Mouse (Mus musculus): ENCODE measurements around the gene Olfr824. TPM values are rescaled to one million over a fixed set of nuclear protein-coding genes. Genes with fewer than 3 reads are reported as not detected.
"Not testable (repeated sequence)": the region's sequence is repeated elsewhere in the genome, so short reads cannot be mapped to it uniquely, and the experiment has no call there.

The Olfr824 gene
- not detected for total RNA-seq (2021)

DNA sequence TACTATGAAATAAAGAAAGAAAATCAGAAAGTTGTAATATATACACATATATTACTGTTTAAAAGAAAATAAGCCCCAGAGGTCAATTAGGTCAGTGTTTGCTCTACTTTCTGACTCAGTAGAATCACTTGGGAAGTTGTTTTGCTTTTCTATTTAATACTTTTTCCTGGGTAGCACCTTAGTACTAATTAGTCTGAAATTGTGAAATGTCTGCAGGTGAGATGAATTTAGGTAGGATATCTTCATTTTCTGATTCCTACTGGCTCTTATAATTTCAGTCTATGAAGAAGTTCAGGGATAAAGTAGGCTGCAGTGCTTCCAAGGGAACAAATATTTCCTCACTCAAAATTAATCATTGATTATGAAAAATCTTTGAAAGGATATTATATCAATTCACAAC lies at the start of gene Olfr824:
Gene Olfr824 (minus strand): TSS at position 101 of the 400 bp plus-strand sequence.
- DNase-seq (ENCODE audit: extremely low spot score in 1 of 2, low spot score in 1 of 2): not testable (repeated sequence)

DNA sequence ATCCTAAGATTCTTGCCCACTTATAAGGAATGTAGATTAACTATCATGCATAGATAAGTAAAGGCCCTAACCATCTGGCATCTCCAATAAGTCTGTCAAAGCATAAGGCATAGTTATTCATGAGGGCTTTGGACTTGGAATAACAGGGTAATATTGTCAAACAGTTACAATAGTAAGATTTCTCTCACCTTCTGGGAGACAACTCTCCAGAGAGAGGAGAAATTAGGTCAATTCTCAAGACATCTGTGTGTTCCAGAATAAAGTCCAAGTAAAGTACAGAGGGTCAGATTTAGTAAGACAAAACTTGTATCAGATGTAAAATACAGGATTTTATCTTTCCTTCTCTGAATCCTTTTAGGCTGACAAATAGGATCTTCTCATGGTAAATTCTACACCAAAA lies 36.9 kb upstream of the Olfr824 start, which contains the start of gene Olfr825:
Gene Olfr825 (minus strand): TSS at position 101 of the 400 bp plus-strand sequence.
- DNase-seq (ENCODE audit: extremely low spot score in 1 of 2, low spot score in 1 of 2): no peak

GRCm38 (mm10) chr10:130165196-130165595 lies 35.4 kb upstream of the Olfr824 start:
- no peak for DNase-seq (ENCODE audit: extremely low spot score in 1 of 2, low spot score in 1 of 2)

DNA sequence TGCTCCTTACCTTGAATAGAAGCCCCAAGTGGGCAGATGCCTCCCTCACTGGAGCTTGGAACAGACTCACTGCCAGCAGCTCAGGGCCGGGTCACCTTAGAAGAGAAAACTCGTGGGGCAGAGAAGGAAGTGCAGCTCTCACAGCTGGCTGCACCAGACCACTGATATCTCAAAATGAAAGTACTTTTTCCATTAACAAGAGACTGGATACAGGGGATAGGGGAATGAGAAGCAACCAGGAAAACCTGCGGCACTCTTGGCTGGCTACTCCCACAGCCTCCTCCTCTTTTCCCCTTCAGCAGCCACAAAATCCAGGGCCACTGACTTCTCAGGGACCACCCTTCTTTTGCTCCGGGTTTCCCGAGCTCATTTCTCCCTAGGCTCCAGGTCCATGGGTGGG lies 14.3 kb upstream of the Olfr824 start:
- no peak for DNase-seq (ENCODE audit: extremely low spot score in 1 of 2, low spot score in 1 of 2)

DNA sequence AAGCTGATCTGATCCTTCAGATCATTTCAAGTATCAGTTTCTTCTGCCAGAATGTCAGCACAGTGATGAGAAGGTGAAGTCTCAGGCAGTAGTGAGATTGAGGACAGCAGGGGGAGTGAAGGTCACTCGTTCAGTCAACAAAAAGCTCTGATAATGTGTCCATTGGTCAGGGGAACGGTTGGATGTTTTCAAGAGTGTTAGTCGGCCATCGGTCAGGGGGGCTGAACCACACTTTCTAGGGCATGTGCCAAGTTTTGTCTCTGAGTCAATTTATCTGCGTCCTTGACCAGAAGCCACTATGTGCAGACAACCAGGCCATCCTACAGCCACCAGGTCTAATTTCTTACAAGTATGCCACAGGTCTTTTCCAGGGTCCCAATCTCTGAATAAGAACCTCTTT lies 12.7 kb upstream of the Olfr824 start:
- not testable (repeated sequence) for DNase-seq (ENCODE audit: extremely low spot score in 1 of 2, low spot score in 1 of 2)

- DNase-seq (ENCODE audit: extremely low spot score in 1 of 2, low spot score in 1 of 2): no peak
These were observed 5.0 kb upstream of the Olfr824 start for GRCm38 (mm10) chr10:130134811-130135210.

GRCm38 (mm10) chr10:130116045-130116444 lies 13.8 kb downstream of the Olfr824 start:
- not testable (repeated sequence) for DNase-seq (ENCODE audit: extremely low spot score in 1 of 2, low spot score in 1 of 2)

DNA sequence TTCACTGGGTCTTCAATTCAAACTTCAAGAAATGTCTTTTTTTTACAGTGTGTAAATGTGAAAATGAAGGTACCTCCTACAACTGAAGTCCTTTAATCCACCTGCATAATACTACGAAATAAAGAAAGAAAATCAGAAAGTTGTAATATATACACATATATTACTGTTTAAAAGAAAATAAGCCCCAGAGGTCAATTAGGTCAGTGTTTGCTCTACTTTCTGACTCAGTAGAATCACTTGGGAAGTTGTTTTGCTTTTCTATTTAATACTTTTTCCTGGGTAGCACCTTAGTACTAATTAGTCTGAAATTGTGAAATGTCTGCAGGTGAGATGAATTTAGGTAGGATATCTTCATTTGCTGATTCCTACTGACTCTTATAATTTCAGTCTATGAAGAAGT lies 14.5 kb downstream of the Olfr824 start, which contains the start of gene Olfr823:
Gene Olfr823 (minus strand): TSS at position 101 of the 400 bp plus-strand sequence.
- DNase-seq (ENCODE audit: extremely low spot score in 1 of 2, low spot score in 1 of 2): not testable (repeated sequence)

GRCm38 (mm10) chr10:130096104-130096503 lies 33.7 kb downstream of the Olfr824 start:
- DNase-seq (ENCODE audit: extremely low spot score in 1 of 2, low spot score in 1 of 2): no peak

DNA sequence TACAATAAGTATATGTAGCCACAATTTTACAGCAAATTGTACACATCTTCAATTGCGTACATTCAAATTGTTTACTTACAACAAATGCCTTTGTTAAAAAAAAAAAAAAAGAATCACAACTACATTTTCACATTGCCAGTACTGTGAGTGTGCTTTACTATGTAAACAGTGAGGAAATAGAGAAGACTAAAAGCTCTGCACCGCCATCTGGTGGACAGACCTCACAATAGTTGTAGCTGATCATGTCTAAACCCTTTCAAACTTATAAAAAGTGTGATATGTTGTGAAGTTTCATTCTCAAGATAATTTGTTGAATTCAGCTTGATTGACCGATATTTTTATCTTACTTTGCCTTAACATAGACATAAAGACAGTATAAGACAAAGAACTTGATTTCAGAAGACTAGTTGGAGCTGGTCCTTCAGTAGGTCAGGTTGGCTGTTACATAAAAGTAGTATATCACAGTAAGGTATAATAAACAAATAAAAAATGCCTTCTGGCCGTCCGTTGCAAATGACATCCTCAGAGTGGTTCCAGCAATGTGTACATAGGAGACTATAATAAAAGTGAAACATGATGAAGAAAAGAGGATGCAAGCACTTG lies 36.9 kb downstream of the Olfr824 start:
- DNase-seq (ENCODE audit: extremely low spot score in 1 of 2, low spot score in 1 of 2): peak; percentile 20 to 86

Other genes starting within 250 kb of the Olfr824 start
- not detected for gene Olfr815, start 224.1 kb downstream of the Olfr824 start, total RNA-seq (2021)
- not detected for gene Olfr816, start 214.4 kb downstream of the Olfr824 start, total RNA-seq (2021)
- gene Olfr818, start 180.9 kb downstream of the Olfr824 start, total RNA-seq (2021): not detected
- not detected for gene Olfr819, start 162.7 kb downstream of the Olfr824 start, total RNA-seq (2021)
- gene Olfr247, start 153.9 kb downstream of the Olfr824 start, total RNA-seq (2021): not detected
- gene Gm10310, start 144.9 kb downstream of the Olfr824 start, total RNA-seq (2021): not detected
- not detected for gene Olfr820, start 117.4 kb downstream of the Olfr824 start, total RNA-seq (2021)
- gene Olfr821, start 99.7 kb downstream of the Olfr824 start, total RNA-seq (2021): not detected
- not detected for gene Olfr822, start 58.8 kb downstream of the Olfr824 start, total RNA-seq (2021)
- not detected for gene Olfr823, start 14.6 kb downstream of the Olfr824 start, total RNA-seq (2021)
- gene Olfr825, start 36.8 kb upstream of the Olfr824 start, total RNA-seq (2021): not detected
- gene Olfr826, start 54.2 kb upstream of the Olfr824 start, total RNA-seq (2021): not detected
- gene Olfr827, start 84.4 kb upstream of the Olfr824 start, total RNA-seq (2021): not detected
- gene Neurod4, start 150.2 kb upstream of the Olfr824 start, total RNA-seq (2021): under 1 TPM in 1 of 2 experiments, not detected in 1; 0.20 TPM
- 1 to 10 TPM; 1.3 to 1.6 TPM for gene Tespa1, start 192.9 kb upstream of the Olfr824 start, total RNA-seq (2021)

All from layer of hippocampus, postnatal 25 days (tissue).